Mouse (Mus musculus) kidney, adult 2 months (tissue): Measurements from ENCODE around the gene Slc7a14.

Experiments
- CTCF ChIP-seq: fragments of 200-500 bp; conservative IDR thresholded peaks from 2 replicates; pipeline ENCODE4 v1.5.1; 2011; ENCODE audit warnings: low read depth, mild to moderate bottlenecking, control low read depth, low read length, moderate library complexity, mixed read lengths; ENCODE audit not compliant: insufficient read depth, insufficient read length
- POLR2A ChIP-seq: fragments of 200-500 bp; IDR thresholded peaks from one replicate; pipeline ENCODE4 v1.6.1; 2011; ENCODE audit warnings: low read depth, low read length, control low read depth

DNA sequence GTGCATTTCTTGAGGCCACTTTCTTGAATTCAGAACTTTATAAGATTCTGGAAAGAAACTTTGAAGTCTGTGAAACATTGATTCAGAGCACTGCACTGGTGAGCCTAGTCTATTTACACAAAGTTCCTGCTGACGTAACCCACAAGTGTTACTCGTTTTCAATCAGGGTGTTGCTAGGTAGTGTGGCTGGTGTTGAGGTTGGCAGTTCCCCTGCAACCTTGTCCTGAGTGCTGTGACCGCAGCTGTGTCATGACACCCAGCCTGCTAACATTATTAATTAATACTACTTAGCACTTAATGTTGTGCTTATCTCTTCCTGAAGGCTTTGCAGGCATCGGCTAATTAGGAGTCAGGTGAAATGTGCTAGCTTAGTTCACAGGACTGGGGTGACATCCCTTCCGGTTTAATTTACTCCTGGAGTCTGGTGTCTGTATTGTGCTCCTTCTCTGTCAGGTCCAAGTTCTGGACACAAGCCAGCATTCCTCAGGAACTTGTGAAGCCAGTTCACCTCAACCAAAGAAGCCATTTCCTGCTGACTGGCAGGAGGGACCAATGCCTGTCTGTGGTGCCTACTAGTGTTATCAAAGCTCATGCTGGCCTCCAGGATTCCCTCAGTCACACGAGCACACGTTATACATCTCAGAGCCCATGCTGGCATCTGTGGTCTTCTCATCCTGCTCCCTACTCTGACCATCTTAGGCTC lies 50.5 kb downstream of the Slc7a14 start:
- TF ChIP-seq POLR2A (no peak), CTCF (no peak)
